Mouse (Mus musculus): ENCODE measurements around the gene Sim2. TPM values are rescaled to one million over a fixed set of nuclear protein-coding genes. Genes with fewer than 3 reads are reported as not detected.

The Sim2 gene
- total and polyA plus RNA-seq, 2 experiments, result not detected

DNA sequence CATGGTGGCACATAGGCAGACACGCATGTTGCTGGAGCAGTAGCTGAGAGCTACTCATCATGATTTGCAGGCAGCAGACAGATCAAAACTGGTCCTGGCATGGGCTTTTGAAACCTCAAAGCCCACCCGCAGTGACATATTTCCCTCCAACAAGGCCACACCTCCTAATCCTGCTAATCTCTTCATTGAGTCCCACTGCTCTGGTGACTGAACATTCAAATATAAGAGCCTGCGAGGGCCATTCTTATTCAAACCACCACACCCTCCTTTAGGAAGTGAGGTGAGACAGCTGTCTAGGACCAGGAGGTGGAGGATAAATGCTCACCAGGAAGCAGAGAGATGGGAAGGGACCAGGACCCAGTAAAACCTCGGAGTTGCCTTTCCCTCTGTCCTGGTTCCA lies 85.5 kb downstream of the Sim2 start:
- Histone ChIP-seq H3K4me1 (ENCODE audit: control insufficient read depth, insufficient read depth, low read length) (no peaks in the 10 kb centered on the region), H3K36me3 (ENCODE audit: control insufficient read depth, insufficient read depth, low read length) (no peaks in the 10 kb centered on the region), H3K79me2 (ENCODE audit: control insufficient read depth, insufficient read depth, low read length) (no peaks in the 10 kb centered on the region), H3K9ac (ENCODE audit: low read depth, low read length) (no peak overlapping the region), H3K4me3 (ENCODE audit: insufficient read depth, low read depth, low read length) (no peak overlapping the region), H3K27me3 (ENCODE audit: control insufficient read depth, insufficient read depth, low read length) (no peaks in the 10 kb centered on the region), H3K27ac (replicated peaks; ENCODE audit: insufficient read depth, low read depth, low read length) (no peak overlapping the region)
- no peak for DNase-seq (ENCODE audit: extremely low read depth, low read depth, low spot score)
- 77% methylated on average over 4 of the region's 4 CpGs for WGBS
- TF ChIP-seq POLR2A (IDR thresholded peaks at IDR 0.05; ENCODE audit: extremely low read depth, insufficient read depth, low read length), result no peak
- no peak for TF ChIP-seq CTCF (IDR thresholded peaks at IDR 0.05; ENCODE audit: low read depth, low read length)

DNA sequence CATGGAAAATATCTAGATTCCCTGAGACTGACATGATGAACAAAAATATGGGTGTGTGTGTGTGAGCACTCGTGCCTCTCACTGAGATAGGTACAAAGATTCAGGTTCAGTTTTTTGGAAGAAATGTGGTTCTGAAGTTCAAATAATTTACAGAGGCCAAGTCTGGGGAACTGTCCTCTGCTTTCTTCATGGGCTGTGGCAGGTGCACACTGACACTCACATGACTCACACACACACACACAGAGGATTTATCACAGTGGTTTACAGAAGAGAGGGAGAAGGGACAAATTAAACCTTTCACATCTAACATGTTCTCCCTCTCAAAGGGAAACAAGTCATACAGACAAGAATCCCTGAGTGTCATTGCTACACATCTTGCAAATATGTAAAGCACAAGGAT lies 88.6 kb downstream of the Sim2 start:
- no peak overlapping the region for H3K9ac ChIP-seq (ENCODE audit: low read depth, low read length)
- no peak for DNase-seq (ENCODE audit: extremely low read depth, low read depth, low spot score)
- no peaks in the 10 kb centered on the region for H3K79me2 ChIP-seq (ENCODE audit: control insufficient read depth, insufficient read depth, low read length)
- H3K27me3 ChIP-seq (ENCODE audit: control insufficient read depth, insufficient read depth, low read length), result no peaks in the 10 kb centered on the region
- H3K27ac ChIP-seq (replicated peaks; ENCODE audit: insufficient read depth, low read depth, low read length), result no peak overlapping the region
- no peaks in the 10 kb centered on the region for H3K4me1 ChIP-seq (ENCODE audit: control insufficient read depth, insufficient read depth, low read length)
- 80% methylated on average over 1 of the region's 1 CpGs for WGBS
- no peak overlapping the region for H3K4me3 ChIP-seq (ENCODE audit: insufficient read depth, low read depth, low read length)
- H3K36me3 ChIP-seq (ENCODE audit: control insufficient read depth, insufficient read depth, low read length), result no peaks in the 10 kb centered on the region
- TF ChIP-seq POLR2A (IDR thresholded peaks at IDR 0.05; ENCODE audit: extremely low read depth, insufficient read depth, low read length), result no peak
- no peak for TF ChIP-seq CTCF (IDR thresholded peaks at IDR 0.05; ENCODE audit: low read depth, low read length)

DNA sequence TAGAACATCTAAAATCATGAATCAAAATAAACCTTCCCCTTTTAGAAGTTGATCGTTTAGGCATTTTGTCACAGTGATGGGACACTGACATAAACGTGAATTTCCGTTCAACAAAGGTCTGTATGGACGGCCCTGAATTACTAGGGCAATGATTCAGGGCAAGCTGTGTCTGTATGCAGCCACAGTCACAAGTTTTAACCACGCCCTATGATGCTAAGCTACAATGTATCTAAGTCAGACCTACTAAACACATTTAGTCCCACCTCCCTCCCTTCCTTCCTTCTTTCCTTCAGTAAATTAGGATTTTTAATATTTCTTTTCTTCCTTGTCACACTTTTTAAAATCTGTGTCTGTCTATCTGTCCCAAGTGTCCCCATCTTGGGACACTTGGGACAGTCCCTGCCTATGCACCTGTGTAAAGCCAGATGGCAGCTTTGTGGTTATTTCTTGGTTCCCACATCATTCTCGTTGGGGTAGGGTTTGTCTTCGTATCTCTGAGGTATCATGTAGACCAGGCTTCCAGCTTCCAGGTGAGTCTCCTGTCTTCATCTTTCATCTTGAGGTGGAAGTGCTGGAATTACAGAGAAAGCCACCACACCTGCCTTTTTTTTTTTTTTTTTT lies 90.7 kb downstream of the Sim2 start:
- Histone ChIP-seq H3K4me1 (ENCODE audit: control insufficient read depth, insufficient read depth, low read length) (no peaks in the 10 kb centered on the region), H3K79me2 (ENCODE audit: control insufficient read depth, insufficient read depth, low read length) (no peaks in the 10 kb centered on the region), H3K4me3 (ENCODE audit: insufficient read depth, low read depth, low read length) (no peak overlapping the region), H3K27me3 (ENCODE audit: control insufficient read depth, insufficient read depth, low read length) (no peaks in the 10 kb centered on the region), H3K27ac (replicated peaks; ENCODE audit: insufficient read depth, low read depth, low read length) (no peak overlapping the region), H3K36me3 (ENCODE audit: control insufficient read depth, insufficient read depth, low read length) (no peaks in the 10 kb centered on the region), H3K9ac (ENCODE audit: low read depth, low read length) (no peak overlapping the region)
- DNase-seq (ENCODE audit: extremely low read depth, low read depth, low spot score), result no peak
- TF ChIP-seq POLR2A (IDR thresholded peaks at IDR 0.05; ENCODE audit: extremely low read depth, insufficient read depth, low read length) (no peak), CTCF (IDR thresholded peaks at IDR 0.05; ENCODE audit: low read depth, low read length) (no peak)
- WGBS, result 92% methylated on average over 7 of the region's 7 CpGs

Other genes with a start within 250 kb of the Sim2 start
- gene Chaf1b, start 201.0 kb upstream of the Sim2 start, total RNA-seq (2014; rRNA removed), result 1.6 and 3.0 TPM in 2 replicates
- gene Chaf1b, start 201.0 kb upstream of the Sim2 start, polyA plus RNA-seq (2012; rRNA removed), result 0.81 and 1.1 TPM in 2 replicates
- 8.4 and 14.2 TPM in 2 replicates for gene Cldn14, start 76.1 kb upstream of the Sim2 start, total RNA-seq (2014; rRNA removed)
- gene Cldn14, start 76.1 kb upstream of the Sim2 start, polyA plus RNA-seq (2012; rRNA removed), result 37.4 and 39.5 TPM in 2 replicates
- gene Hlcs, start 228.6 kb downstream of the Sim2 start, total RNA-seq (2014; rRNA removed), result 6.0 and 6.4 TPM in 2 replicates
- 6.4 and 7.2 TPM in 2 replicates for gene Hlcs, start 228.6 kb downstream of the Sim2 start, polyA plus RNA-seq (2012; rRNA removed)
- 0.74 and 1.6 TPM in 2 replicates for gene Ripply3, start 243.5 kb downstream of the Sim2 start, total RNA-seq (2014; rRNA removed)
- gene Ripply3, start 243.5 kb downstream of the Sim2 start, polyA plus RNA-seq (2012; rRNA removed), result 0.99 and 1.1 TPM in 2 replicates

Data from liver, adult 2 months (tissue).